Mouse (Mus musculus) lung, postnatal 0 days (tissue): ENCODE results near the gene Pdcd1lg2. TPM values are rescaled to one million over a fixed set of nuclear protein-coding genes. Genes with fewer than 3 reads are reported as not detected.

Experiments used
- ATAC-seq: fragments of 200-750 bp; cut with Nextera tagmentation; 2 replicates; pipeline ENCODE4 v1.8.0; 2017; ENCODE audit warnings: moderate library complexity
- DNase-seq: peaks from one replicate; pipeline ENCODE4 v3.0.0-alpha.2; 2016; ENCODE audit warnings: low spot score
- H3K27ac ChIP-seq: fragments of 300-500 bp; sonication (generic); 2 replicates; pipeline ENCODE4 v1.5.1; 2014; ENCODE audit warnings: antibody characterized with exemption, mild to moderate bottlenecking, low read length, mixed read lengths
- H3K27me3 ChIP-seq: fragments of 300-500 bp; sonication (generic); replicated peaks from 2 replicates; pipeline ENCODE4 v1.6.1; 2014; ENCODE audit warnings: low read length, mixed read lengths; ENCODE audit not compliant: insufficient read depth
- H3K36me3 ChIP-seq: fragments of 300-500 bp; sonication (generic); 2 replicates; pipeline ENCODE4 v1.6.1; 2014; ENCODE audit warnings: low read length, mixed read lengths; ENCODE audit not compliant: insufficient read depth
- H3K4me1 ChIP-seq: fragments of 300-500 bp; sonication (generic); 2 replicates; pipeline ENCODE4 v1.6.1; 2014; ENCODE audit warnings: antibody characterized with exemption, low read depth, low read length, mixed read lengths; ENCODE audit not compliant: insufficient read depth
- H3K4me2 ChIP-seq: fragments of 300-500 bp; sonication (generic); replicated peaks from 2 replicates; pipeline ENCODE4 v1.6.1; 2014; ENCODE audit warnings: low read depth, mild to moderate bottlenecking, low read length, moderate library complexity, mixed read lengths
- H3K4me3 ChIP-seq: fragments of 300-500 bp; sonication (generic); 2 replicates; pipeline ENCODE4 v1.5.1; 2014; ENCODE audit warnings: low read depth, low read length
- H3K9ac ChIP-seq: fragments of 300-500 bp; sonication (generic); replicated peaks from 2 replicates; pipeline ENCODE4 v1.6.1; 2014; ENCODE audit warnings: low read depth, mild to moderate bottlenecking
- H3K9me3 ChIP-seq: fragments of 300-500 bp; sonication (generic); 2 replicates; pipeline ENCODE4 v1.6.1; 2016; ENCODE audit warnings: low read length, mixed read lengths
- CTCF ChIP-seq: IDR thresholded peaks from 2 replicates; pipeline ENCODE4 v1.5.1; 2016; ENCODE audit warnings: antibody characterized with exemption, mild to moderate bottlenecking
- EP300 ChIP-seq: IDR thresholded peaks from 2 replicates; pipeline ENCODE4 v1.6.1; 2016; ENCODE audit warnings: antibody characterized with exemption, mild to moderate bottlenecking, control low read depth
- WGBS: fragments of 180-500 bp; shearing (Covaris S2); extraction: QIAGEN DNeasy Blood & Tissue Kit; methylation state at CpG from one replicate; pipeline ENCODE4 v1.1.7; 2014; 5-methylcytosine and 5-hydroxymethylcytosine counted together
- polyA plus RNA-seq: library from polyadenylated mRNA; unstranded; fragments of >200 nt; fragmentation: Nextera tagmentation; extraction: Ambion mirVana; gene quantifications from 2 replicates; pipeline ENCODE4 v1.2.1, GENCODE M21; 2015

Pdcd1lg2 gene
- polyA plus RNA-seq, 1 experiment from 2014 or later, result 0.26 TPM

- Histone ChIP-seq H3K27me3 (no peaks in the 10 kb centered on the region), H3K4me2 (peak overlapping the region; percentile 49), H3K4me3 (peak overlapping the region; percentile 19), H3K27ac (no peak overlapping the region), H3K4me1 (no peaks in the 10 kb centered on the region; the same call in 1 of the 2 replicates), H3K9ac (no peak overlapping the region; the same call in 1 of the 2 replicates), H3K9me3 (no peaks in the 10 kb centered on the region), H3K36me3 (no peaks in the 10 kb centered on the region)
- TF ChIP-seq CTCF (peak; percentile 63), EP300 (no peak)
- DNase-seq (peak; percentile 46), ATAC-seq (peak; percentile 66)
- WGBS, result 46% methylated on average over 11 of the region's 11 CpGs
These were observed 90.4 kb downstream of the Pdcd1lg2 start for GRCm38 (mm10) chr19:29501106-29501505.

- no peaks in the 10 kb centered on the region for H3K36me3 ChIP-seq
- no peaks in the 10 kb centered on the region for H3K9me3 ChIP-seq
- DNase-seq (peak; percentile 85), ATAC-seq (peak; percentile 78)
- peak; percentile 89 for TF ChIP-seq CTCF
- TF ChIP-seq EP300, result no peak
- no peak overlapping the region for H3K9ac ChIP-seq
- H3K4me1 ChIP-seq, result no peaks in the 10 kb centered on the region; the same call in 1 of the 2 replicates
- WGBS, result 8% methylated on average over 6 of the region's 6 CpGs
- H3K27me3 ChIP-seq, result no peaks in the 10 kb centered on the region
- no peak overlapping the region for H3K27ac ChIP-seq
- H3K4me2 ChIP-seq, result peak overlapping the region; percentile 49
- H3K4me3 ChIP-seq, result peak overlapping the region; percentile 19; the same call in 1 of the 2 replicates
These were observed 90.8 kb downstream of the Pdcd1lg2 start for GRCm38 (mm10) chr19:29501507-29501906.

- no peak overlapping the region for H3K4me3 ChIP-seq
- no peaks in the 10 kb centered on the region for H3K9me3 ChIP-seq
- WGBS, result 79% methylated on average over 2 of the region's 2 CpGs
- H3K4me1 ChIP-seq, result no peaks in the 10 kb centered on the region; the same call in 1 of the 2 replicates
- no peak overlapping the region for H3K27ac ChIP-seq
- DNase-seq, result no peak
- no peak overlapping the region for H3K9ac ChIP-seq
- H3K36me3 ChIP-seq, result no peaks in the 10 kb centered on the region
- ATAC-seq, result no peak
- TF ChIP-seq EP300, result no peak
- TF ChIP-seq CTCF, result no peak
- no peak overlapping the region for H3K4me2 ChIP-seq
- no peaks in the 10 kb centered on the region for H3K27me3 ChIP-seq
These were observed 93.4 kb downstream of the Pdcd1lg2 start for GRCm38 (mm10) chr19:29504131-29504530.

GRCm38 (mm10) chr19:29505617-29506016 is 94.9 kb downstream of the Pdcd1lg2 start:
- no peak for TF ChIP-seq EP300
- TF ChIP-seq CTCF, result no peak
- Histone ChIP-seq H3K27ac (no peak overlapping the region), H3K27me3 (no peaks in the 10 kb centered on the region), H3K4me1 (no peaks in the 10 kb centered on the region; the same call in 1 of the 2 replicates), H3K9me3 (no peaks in the 10 kb centered on the region), H3K36me3 (no peaks in the 10 kb centered on the region), H3K4me3 (no peak overlapping the region), H3K9ac (no peak overlapping the region), H3K4me2 (no peak overlapping the region)
- 72% methylated on average over 7 of the region's 7 CpGs for WGBS
- ATAC-seq, result no peak
- DNase-seq, result no peak

GRCm38 (mm10) chr19:29508208-29508607 is 97.5 kb downstream of the Pdcd1lg2 start:
- Histone ChIP-seq H3K4me1 (no peaks in the 10 kb centered on the region), H3K9ac (no peak overlapping the region), H3K4me3 (no peak overlapping the region), H3K9me3 (no peaks in the 10 kb centered on the region), H3K36me3 (no peaks in the 10 kb centered on the region), H3K27me3 (no peaks in the 10 kb centered on the region), H3K27ac (no peak overlapping the region), H3K4me2 (no peak overlapping the region)
- no peak for ATAC-seq
- no peak for TF ChIP-seq EP300
- TF ChIP-seq CTCF, result no peak
- DNase-seq, result no peak
- 64% methylated on average over 7 of the region's 7 CpGs for WGBS

- Histone ChIP-seq H3K27me3 (no peaks in the 10 kb centered on the region), H3K36me3 (no peaks in the 10 kb centered on the region), H3K9me3 (no peaks in the 10 kb centered on the region), H3K4me3 (no peak overlapping the region), H3K4me2 (no peak overlapping the region), H3K27ac (no peak overlapping the region), H3K4me1 (no peaks in the 10 kb centered on the region), H3K9ac (no peak overlapping the region)
- TF ChIP-seq CTCF, result no peak
- no peak for TF ChIP-seq EP300
- WGBS, result 84% methylated on average over 7 of the region's 7 CpGs
- ATAC-seq, result no peak
- DNase-seq, result no peak
These were observed 99.1 kb downstream of the Pdcd1lg2 start for GRCm38 (mm10) chr19:29509857-29510256.

- 69% methylated on average over 2 of the region's 2 CpGs for WGBS
- Histone ChIP-seq H3K9ac (no peak overlapping the region), H3K36me3 (no peaks in the 10 kb centered on the region), H3K4me3 (no peak overlapping the region), H3K27ac (no peak overlapping the region), H3K9me3 (no peaks in the 10 kb centered on the region), H3K4me2 (no peak overlapping the region), H3K4me1 (no peaks in the 10 kb centered on the region), H3K27me3 (no peaks in the 10 kb centered on the region)
- TF ChIP-seq EP300 (no peak), CTCF (no peak)
- DNase-seq (no peak), ATAC-seq (no peak)
These were observed 101.1 kb downstream of the Pdcd1lg2 start for GRCm38 (mm10) chr19:29511826-29512225.
